Mouse (Mus musculus): ENCODE measurements around the gene Cfd. TPM values are rescaled to one million over a fixed set of nuclear protein-coding genes. Genes with fewer than 3 reads are reported as not detected.
A peak's percentile ranks its signal among the peaks of the same experiment; 100 is the strongest.

The Cfd gene
- polyA plus RNA-seq, 1 experiment from 2014 or later = not detected

DNA sequence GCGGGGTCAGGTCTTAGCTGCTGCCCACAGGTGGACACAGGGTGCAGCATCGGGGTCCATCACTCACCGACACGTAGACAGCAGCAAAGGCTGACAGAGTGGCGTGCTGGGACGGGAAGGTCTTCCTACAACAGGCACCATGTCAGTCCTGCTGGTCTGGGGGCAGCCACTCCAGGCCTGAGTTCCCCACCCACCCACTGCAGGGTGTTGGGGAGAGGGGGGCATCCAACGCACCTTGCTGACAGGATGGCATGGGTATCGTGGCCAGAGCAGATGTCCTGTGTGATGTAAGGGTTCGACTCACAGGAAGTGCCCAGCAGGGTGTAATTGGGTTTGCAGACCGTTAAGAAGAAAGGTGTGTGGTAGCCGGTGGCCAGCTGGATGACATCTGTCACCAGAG lies 24.1 kb upstream of the Cfd start:
- DNase-seq (ENCODE audit: low spot score) = no peak
- Histone ChIP-seq H3K9ac (no peak overlapping the region), H3K4me1 (replicated peaks; ENCODE audit: control insufficient read depth, insufficient read depth, low read length) (peaks cover 19% of the 10 kb centered on the region), H3K4me2 (replicated peaks) (no peak overlapping the region), H3K36me3 (replicated peaks; ENCODE audit: control insufficient read depth, insufficient read depth) (peaks cover 96% of the 10 kb centered on the region), H3K27ac (no peak overlapping the region), H3K27me3 (ENCODE audit: control insufficient read depth, insufficient read depth, low read length) (no peaks in the 10 kb centered on the region), H3K4me3 (replicated peaks; ENCODE audit: low read length) (no peak overlapping the region), H3K9me3 (ENCODE audit: control insufficient read depth, low read length) (no peaks in the 10 kb centered on the region)
- 83% methylated on average over 11 of the region's 11 CpGs for WGBS
- no peak for ATAC-seq (ENCODE audit: low FRiP score)

DNA sequence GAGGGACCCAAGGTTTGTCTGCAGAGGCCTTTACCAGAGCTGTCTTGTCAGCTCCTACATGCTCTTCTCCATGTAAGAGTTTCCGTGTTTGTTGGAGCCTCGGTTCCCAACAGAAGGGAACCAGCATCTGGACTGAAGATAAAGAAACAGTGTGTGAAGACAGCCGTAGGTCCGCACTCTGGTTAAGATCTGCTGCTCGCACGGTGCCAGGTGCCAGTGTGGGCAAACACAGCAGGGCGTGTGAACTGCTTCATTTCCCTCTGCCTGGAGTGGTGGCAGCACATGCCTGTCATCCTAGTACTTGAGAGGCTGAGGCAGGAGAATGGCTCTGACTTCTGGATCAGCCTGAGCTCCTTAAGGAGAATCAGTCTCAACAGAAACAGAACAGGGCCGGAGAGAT lies 18.8 kb upstream of the Cfd start:
- Histone ChIP-seq H3K27ac (no peak overlapping the region), H3K9ac (peak overlapping the region; percentile 96; the same call in 1 of the 2 replicates), H3K4me1 (replicated peaks; ENCODE audit: control insufficient read depth, insufficient read depth, low read length) (peaks cover 41% of the 10 kb centered on the region), H3K9me3 (ENCODE audit: control insufficient read depth, low read length) (no peaks in the 10 kb centered on the region), H3K27me3 (ENCODE audit: control insufficient read depth, insufficient read depth, low read length) (no peaks in the 10 kb centered on the region), H3K4me2 (replicated peaks) (peak overlapping the region; percentile 87), H3K4me3 (replicated peaks; ENCODE audit: low read length) (peak overlapping the region; percentile 67), H3K36me3 (replicated peaks; ENCODE audit: control insufficient read depth, insufficient read depth) (peaks cover 48% of the 10 kb centered on the region)
- 93% methylated on average over 8 of the region's 8 CpGs for WGBS
- DNase-seq (ENCODE audit: low spot score) (no peak), ATAC-seq (ENCODE audit: low FRiP score) (no peak)

DNA sequence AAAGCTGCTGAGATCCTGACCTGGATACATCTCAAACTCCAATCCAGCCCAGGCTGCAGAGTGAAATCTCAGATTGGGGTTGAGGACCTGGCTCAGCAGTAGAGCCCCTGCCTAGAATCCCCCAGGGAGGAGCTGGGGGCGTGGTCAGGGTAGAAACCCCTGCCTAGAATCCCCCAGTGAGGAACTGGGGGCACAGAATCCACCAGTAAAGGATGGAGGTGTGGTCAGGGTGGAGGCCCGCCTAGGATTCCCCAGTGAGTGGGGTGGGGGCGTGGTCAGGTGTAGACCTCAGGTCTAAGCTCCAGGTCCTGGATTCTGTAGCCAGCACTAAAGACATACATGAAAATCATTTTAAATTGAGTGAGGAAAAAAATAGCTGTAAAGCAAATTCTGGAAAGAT lies 17.8 kb upstream of the Cfd start:
- H3K4me2 ChIP-seq (replicated peaks) = peak overlapping the region; percentile 87
- WGBS = 48% methylated on average over 3 of the region's 3 CpGs
- peak overlapping the region; percentile 96 for H3K9ac ChIP-seq
- H3K27me3 ChIP-seq (ENCODE audit: control insufficient read depth, insufficient read depth, low read length) = no peaks in the 10 kb centered on the region; the same call in 1 of the 2 replicates
- H3K9me3 ChIP-seq (ENCODE audit: control insufficient read depth, low read length) = no peaks in the 10 kb centered on the region
- H3K4me3 ChIP-seq (replicated peaks; ENCODE audit: low read length) = peak overlapping the region; percentile 67
- H3K36me3 ChIP-seq (replicated peaks; ENCODE audit: control insufficient read depth, insufficient read depth) = peaks cover 39% of the 10 kb centered on the region
- H3K4me1 ChIP-seq (replicated peaks; ENCODE audit: control insufficient read depth, insufficient read depth, low read length) = peaks cover 41% of the 10 kb centered on the region
- DNase-seq (ENCODE audit: low spot score) (no peak), ATAC-seq (ENCODE audit: low FRiP score) (no peak)
- peak overlapping the region; percentile 96 for H3K27ac ChIP-seq

DNA sequence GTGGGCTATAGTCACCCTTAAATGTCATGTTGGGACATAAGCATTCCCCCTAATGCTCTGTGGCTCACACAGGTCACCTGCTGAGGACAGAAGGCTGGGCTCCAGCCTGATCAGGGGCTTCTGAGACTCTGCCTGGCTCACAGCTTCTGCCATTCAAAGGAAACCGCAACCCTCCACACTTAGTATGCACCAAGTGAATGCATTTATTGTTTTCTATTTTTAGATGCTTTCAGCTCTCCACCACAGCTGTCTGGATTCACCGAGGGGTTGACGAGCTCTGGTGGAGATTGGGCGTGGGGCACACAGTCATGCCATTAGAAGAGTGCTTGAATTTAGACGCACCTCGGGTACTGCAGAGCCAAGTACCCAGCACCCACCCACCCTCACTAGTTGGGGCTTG lies 17.3 kb upstream of the Cfd start:
- Histone ChIP-seq H3K4me2 (replicated peaks) (peak overlapping the region; percentile 87), H3K9me3 (ENCODE audit: control insufficient read depth, low read length) (no peaks in the 10 kb centered on the region), H3K27ac (peak overlapping the region; percentile 96), H3K4me1 (replicated peaks; ENCODE audit: control insufficient read depth, insufficient read depth, low read length) (peaks cover 41% of the 10 kb centered on the region), H3K27me3 (ENCODE audit: control insufficient read depth, insufficient read depth, low read length) (no peaks in the 10 kb centered on the region; the same call in 1 of the 2 replicates), H3K4me3 (replicated peaks; ENCODE audit: low read length) (peak overlapping the region; percentile 67), H3K9ac (peak overlapping the region; percentile 96), H3K36me3 (replicated peaks; ENCODE audit: control insufficient read depth, insufficient read depth) (peaks cover 37% of the 10 kb centered on the region)
- DNase-seq (ENCODE audit: low spot score) (no peak), ATAC-seq (ENCODE audit: low FRiP score) (no peak)
- 2% methylated on average over 6 of the region's 6 CpGs for WGBS

DNA sequence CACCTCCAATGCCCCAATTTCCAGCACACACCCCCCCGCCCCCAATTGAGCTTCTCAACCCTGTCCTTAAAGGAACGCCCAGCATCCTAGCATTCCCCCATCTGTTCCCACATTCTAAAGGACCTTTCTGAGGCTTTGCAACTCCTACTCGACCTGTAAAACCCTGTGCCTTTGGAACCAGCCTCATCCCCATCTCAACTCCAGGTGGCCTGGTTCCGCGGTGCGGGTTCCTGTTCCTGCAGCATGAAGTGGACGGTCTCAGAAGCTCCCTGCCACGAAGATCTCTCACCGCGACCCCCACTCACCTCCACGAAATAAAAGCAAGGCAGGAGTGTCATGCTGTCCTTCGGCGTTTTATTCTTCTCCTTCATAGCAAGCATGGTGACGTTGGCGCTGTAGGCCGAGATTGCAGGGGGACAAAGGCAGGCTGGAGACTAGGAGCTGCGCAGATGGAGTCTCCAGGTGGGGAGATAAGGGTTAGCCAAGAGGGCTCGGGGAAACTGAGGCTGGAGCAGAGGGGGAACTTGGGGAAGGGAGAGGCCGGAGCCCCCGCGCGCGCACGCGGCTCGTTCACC lies 16.9 kb upstream of the Cfd start:
- no peak for ATAC-seq (ENCODE audit: low FRiP score)
- Histone ChIP-seq H3K4me1 (replicated peaks; ENCODE audit: control insufficient read depth, insufficient read depth, low read length) (peaks cover 41% of the 10 kb centered on the region), H3K36me3 (replicated peaks; ENCODE audit: control insufficient read depth, insufficient read depth) (peaks cover 32% of the 10 kb centered on the region), H3K27ac (peak overlapping the region; percentile 96), H3K27me3 (ENCODE audit: control insufficient read depth, insufficient read depth, low read length) (no peaks in the 10 kb centered on the region; the same call in 1 of the 2 replicates), H3K4me2 (replicated peaks) (peak overlapping the region; percentile 87), H3K4me3 (replicated peaks; ENCODE audit: low read length) (peak overlapping the region; percentile 67), H3K9me3 (ENCODE audit: control insufficient read depth, low read length) (no peaks in the 10 kb centered on the region), H3K9ac (peak overlapping the region; percentile 96)
- DNase-seq (ENCODE audit: low spot score) = no peak
- WGBS = 2% methylated on average over 18 of the region's 26 CpGs

DNA sequence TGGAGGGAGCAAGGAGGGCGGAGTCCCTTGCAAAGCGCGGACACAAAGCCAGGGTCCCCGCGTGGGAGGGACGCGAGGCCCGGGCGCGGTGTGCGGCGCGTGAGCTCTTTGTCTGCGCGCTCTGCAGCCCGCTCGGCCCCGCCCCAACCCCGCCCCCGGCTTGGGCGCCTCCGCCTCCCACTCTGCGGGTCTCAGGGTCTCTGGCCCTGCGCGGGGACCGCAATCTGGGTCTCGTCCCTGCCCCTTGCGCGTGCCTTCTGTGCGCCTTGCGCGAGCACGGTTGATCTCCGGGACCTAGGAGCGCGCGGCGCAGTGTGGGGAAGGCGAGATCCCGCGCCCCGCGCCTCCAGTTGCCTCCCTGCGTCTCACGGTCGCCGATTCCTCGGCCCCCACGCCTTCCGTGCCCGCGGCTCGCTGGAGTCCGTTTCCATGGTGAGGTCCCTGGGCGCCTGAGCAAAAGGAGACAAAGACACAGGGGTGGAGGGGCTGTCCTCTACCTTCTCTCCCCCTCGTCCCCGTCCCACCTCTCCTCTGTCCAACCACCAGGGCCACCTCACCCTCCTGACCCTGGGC lies 16.3 kb upstream of the Cfd start, which contains the start of the genes Prtn3 and Plppr3:
Gene Prtn3, plus strand, starts transcription at position 187 of the 573 bp plus-strand sequence.
Gene Plppr3, minus strand, starts transcription at position 345 of the 573 bp plus-strand sequence.
- Histone ChIP-seq H3K4me1 (replicated peaks; ENCODE audit: control insufficient read depth, insufficient read depth, low read length) (peaks cover 37% of the 10 kb centered on the region), H3K9me3 (ENCODE audit: control insufficient read depth, low read length) (no peaks in the 10 kb centered on the region), H3K9ac (peak within 1 kb of the TSS; percentile 96), H3K36me3 (replicated peaks; ENCODE audit: control insufficient read depth, insufficient read depth) (peaks cover 27% of the 10 kb centered on the region), H3K4me2 (replicated peaks) (peak within 1 kb of the TSS; percentile 87), H3K27me3 (ENCODE audit: control insufficient read depth, insufficient read depth, low read length) (no peaks in the 10 kb centered on the region; the same call in 1 of the 2 replicates), H3K4me3 (replicated peaks; ENCODE audit: low read length) (peak within 1 kb of the TSS; percentile 67), H3K27ac (peak within 1 kb of the TSS; percentile 96)
- ATAC-seq (ENCODE audit: low FRiP score) (peak; percentile 93), DNase-seq (ENCODE audit: low spot score) (peak; percentile 85)
- under 1% methylated on average over 53 of the region's 57 CpGs for WGBS

DNA sequence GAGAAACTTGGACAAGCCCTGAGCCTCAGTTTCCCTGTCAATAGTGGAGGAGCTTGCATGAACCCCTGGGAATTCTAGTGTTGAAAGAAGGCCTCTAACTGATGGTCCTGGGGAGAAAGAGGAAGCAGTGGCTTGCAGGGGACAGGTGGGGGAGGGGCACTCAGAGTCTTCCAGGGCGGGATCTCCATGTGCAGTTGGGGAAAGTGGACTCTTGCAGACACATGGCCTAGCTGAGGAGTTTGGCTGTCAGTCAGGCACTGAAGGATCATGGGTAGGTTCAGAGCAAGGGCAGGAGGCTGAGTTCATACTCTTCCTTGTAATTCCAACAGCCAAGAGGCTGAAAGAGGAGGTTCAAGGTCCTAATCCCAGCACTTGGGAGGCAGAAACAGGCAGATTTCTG lies 13.5 kb upstream of the Cfd start:
- ATAC-seq (ENCODE audit: low FRiP score) (no peak), DNase-seq (ENCODE audit: low spot score) (no peak)
- H3K27ac ChIP-seq = no peak overlapping the region
- WGBS = 43% methylated on average over 1 of the region's 1 CpGs
- H3K27me3 ChIP-seq (ENCODE audit: control insufficient read depth, insufficient read depth, low read length) = peaks cover 11% of the 10 kb centered on the region; the same call in 1 of the 2 replicates
- H3K9ac ChIP-seq = no peak overlapping the region
- no peak overlapping the region for H3K4me3 ChIP-seq (replicated peaks; ENCODE audit: low read length)
- H3K36me3 ChIP-seq (replicated peaks; ENCODE audit: control insufficient read depth, insufficient read depth) = no peaks in the 10 kb centered on the region
- peaks cover 21% of the 10 kb centered on the region for H3K4me1 ChIP-seq (replicated peaks; ENCODE audit: control insufficient read depth, insufficient read depth, low read length)
- H3K9me3 ChIP-seq (ENCODE audit: control insufficient read depth, low read length) = no peaks in the 10 kb centered on the region
- H3K4me2 ChIP-seq (replicated peaks) = no peak overlapping the region

DNA sequence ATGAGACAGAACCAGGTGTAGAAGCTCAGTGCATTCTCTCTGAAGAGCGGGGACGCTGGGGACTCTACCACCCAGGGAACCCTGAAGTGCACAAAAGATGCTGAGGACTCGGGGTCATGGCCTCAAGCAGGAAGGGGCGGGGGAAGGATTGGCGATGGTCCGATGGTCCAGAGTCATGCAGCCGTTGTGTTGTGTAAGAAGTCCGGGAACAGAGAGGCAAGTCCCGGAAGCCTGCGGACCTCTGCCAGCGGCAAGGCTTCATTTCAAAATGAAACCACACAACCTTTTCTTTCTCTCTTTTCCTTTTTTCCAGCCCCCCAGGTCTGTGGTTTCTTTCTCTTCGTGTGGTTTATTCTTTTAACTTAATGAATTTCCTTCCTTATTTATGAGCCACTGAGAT lies 12.9 kb upstream of the Cfd start:
- Histone ChIP-seq H3K9me3 (ENCODE audit: control insufficient read depth, low read length) (no peaks in the 10 kb centered on the region), H3K27me3 (ENCODE audit: control insufficient read depth, insufficient read depth, low read length) (peaks cover 17% of the 10 kb centered on the region), H3K9ac (no peak overlapping the region), H3K4me1 (replicated peaks; ENCODE audit: control insufficient read depth, insufficient read depth, low read length) (peaks cover 18% of the 10 kb centered on the region), H3K36me3 (replicated peaks; ENCODE audit: control insufficient read depth, insufficient read depth) (no peaks in the 10 kb centered on the region), H3K4me2 (replicated peaks) (no peak overlapping the region), H3K4me3 (replicated peaks; ENCODE audit: low read length) (no peak overlapping the region), H3K27ac (no peak overlapping the region)
- DNase-seq (ENCODE audit: low spot score) (no peak), ATAC-seq (ENCODE audit: low FRiP score) (no peak)
- WGBS = 40% methylated on average over 12 of the region's 12 CpGs

DNA sequence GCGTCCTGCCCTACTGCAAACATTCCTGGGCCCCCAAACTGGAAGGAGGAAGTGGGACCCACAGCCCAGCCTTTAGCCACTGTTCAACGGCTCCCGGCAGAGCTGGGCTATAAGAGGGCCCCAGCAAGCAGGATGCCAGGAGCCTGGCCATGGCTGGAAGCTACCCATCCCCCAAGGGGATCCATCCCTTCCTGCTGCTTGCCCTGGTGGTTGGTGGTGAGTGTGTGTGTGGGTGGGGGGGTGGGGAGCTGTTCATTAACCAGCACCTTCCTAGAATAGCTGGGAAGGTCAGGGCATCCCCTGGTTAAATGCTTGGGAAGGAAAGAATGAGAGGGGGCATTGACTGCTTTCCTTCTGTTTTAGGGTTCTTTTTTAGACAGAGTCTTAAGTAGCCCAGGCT lies 11.1 kb upstream of the Cfd start:
- no peak overlapping the region for H3K27ac ChIP-seq
- no peaks in the 10 kb centered on the region for H3K36me3 ChIP-seq (replicated peaks; ENCODE audit: control insufficient read depth, insufficient read depth)
- peaks cover 24% of the 10 kb centered on the region for H3K27me3 ChIP-seq (ENCODE audit: control insufficient read depth, insufficient read depth, low read length)
- no peak for ATAC-seq (ENCODE audit: low FRiP score)
- WGBS = 41% methylated on average over 3 of the region's 3 CpGs
- H3K4me1 ChIP-seq (replicated peaks; ENCODE audit: control insufficient read depth, insufficient read depth, low read length) = peaks cover 15% of the 10 kb centered on the region
- no peak overlapping the region for H3K9ac ChIP-seq
- H3K9me3 ChIP-seq (ENCODE audit: control insufficient read depth, low read length) = no peaks in the 10 kb centered on the region
- H3K4me3 ChIP-seq (replicated peaks; ENCODE audit: low read length) = no peak overlapping the region
- DNase-seq (ENCODE audit: low spot score) = no peak
- no peak overlapping the region for H3K4me2 ChIP-seq (replicated peaks)

Data from hindbrain, embryonic 14.5 days (tissue).